Mouse (Mus musculus): Measurements from ENCODE around the gene Ddr2. TPM values are rescaled to one million over a fixed set of nuclear protein-coding genes. Genes with fewer than 3 reads are reported as not detected.
A peak's percentile ranks its signal among the peaks of the same experiment; 100 is the strongest.

The Ddr2 gene
- total and polyA plus RNA-seq, 2 experiments from 2014 or later, result 8.2 to 9.7 TPM

DNA sequence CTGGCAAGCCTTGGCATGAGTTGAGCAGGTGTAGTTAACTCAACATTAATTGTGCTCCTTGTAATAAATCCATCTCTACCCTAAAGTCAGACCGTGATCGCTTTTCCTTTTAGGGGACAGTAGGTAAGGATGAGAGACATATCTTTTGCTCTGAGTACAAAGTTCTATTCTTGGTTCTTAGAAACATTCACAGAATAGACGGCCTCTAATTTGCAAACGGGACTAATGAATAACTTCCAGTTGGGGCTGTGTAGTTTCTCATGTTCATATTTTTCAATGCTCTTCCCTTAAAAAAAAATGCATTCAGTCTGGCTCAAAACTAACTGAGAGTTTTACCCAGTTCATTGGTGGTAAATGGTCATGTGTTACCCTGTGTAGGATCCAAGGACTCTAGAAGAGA, 139.6 kb downstream of the Ddr2 start:
- ATAC-seq, result no peak
- no peak for DNase-seq
- no peak for TF ChIP-seq CTCF (IDR thresholded peaks at IDR 0.05; ENCODE audit: low read depth)
- H3K27ac ChIP-seq (ENCODE audit: low read depth, low read length), result no peak overlapping the region
- H3K9me3 ChIP-seq (ENCODE audit: low read length), result no peaks in the 10 kb centered on the region
- 93% methylated on average over 4 of the region's 4 CpGs for WGBS
- H3K4me3 ChIP-seq (ENCODE audit: low read depth, low read length), result no peak overlapping the region
- H3K27me3 ChIP-seq (ENCODE audit: insufficient read depth, low read length), result no peaks in the 10 kb centered on the region
- H3K4me2 ChIP-seq (ENCODE audit: low read depth), result no peak overlapping the region
- H3K9ac ChIP-seq, result no peak overlapping the region
- H3K36me3 ChIP-seq (ENCODE audit: insufficient read depth), result peaks cover 6% of the 10 kb centered on the region
- peaks cover 9% of the 10 kb centered on the region; the same call in 1 of the 2 replicates for H3K4me1 ChIP-seq (ENCODE audit: insufficient read depth)

DNA sequence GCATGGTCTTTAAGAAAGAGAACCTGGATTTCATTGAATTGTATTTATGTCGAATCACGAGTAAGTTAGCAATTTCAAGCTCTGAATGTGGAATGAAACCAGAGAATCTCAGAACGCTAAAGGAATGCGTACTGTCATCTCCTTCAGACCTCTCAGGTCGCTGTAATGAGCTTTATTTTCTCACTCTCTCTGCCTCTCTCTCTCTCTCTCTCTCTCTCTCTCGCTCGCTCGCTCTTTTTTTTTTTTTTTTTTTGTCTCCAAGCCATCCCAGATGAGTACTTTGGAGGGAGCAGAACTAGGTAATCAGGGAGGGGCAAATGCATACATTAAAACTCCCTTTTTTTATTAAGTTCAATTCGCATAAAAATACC, 141.1 kb downstream of the Ddr2 start:
- H3K4me2 ChIP-seq (ENCODE audit: low read depth), result peak overlapping the region; percentile 68
- peaks cover 9% of the 10 kb centered on the region; the same call in 1 of the 2 replicates for H3K4me1 ChIP-seq (ENCODE audit: insufficient read depth)
- WGBS, result under 1% methylated on average over 8 of the region's 9 CpGs
- ATAC-seq (peak; percentile 55), DNase-seq (no peak)
- peaks cover 20% of the 10 kb centered on the region for H3K36me3 ChIP-seq (ENCODE audit: insufficient read depth)
- no peaks in the 10 kb centered on the region for H3K9me3 ChIP-seq (ENCODE audit: low read length)
- H3K9ac ChIP-seq, result peak overlapping the region; percentile 54
- no peak for TF ChIP-seq CTCF (IDR thresholded peaks at IDR 0.05; ENCODE audit: low read depth)
- peak overlapping the region; percentile 62 for H3K4me3 ChIP-seq (ENCODE audit: low read depth, low read length)
- no peaks in the 10 kb centered on the region for H3K27me3 ChIP-seq (ENCODE audit: insufficient read depth, low read length)
- H3K27ac ChIP-seq (ENCODE audit: low read depth, low read length), result peak overlapping the region; percentile 66

DNA sequence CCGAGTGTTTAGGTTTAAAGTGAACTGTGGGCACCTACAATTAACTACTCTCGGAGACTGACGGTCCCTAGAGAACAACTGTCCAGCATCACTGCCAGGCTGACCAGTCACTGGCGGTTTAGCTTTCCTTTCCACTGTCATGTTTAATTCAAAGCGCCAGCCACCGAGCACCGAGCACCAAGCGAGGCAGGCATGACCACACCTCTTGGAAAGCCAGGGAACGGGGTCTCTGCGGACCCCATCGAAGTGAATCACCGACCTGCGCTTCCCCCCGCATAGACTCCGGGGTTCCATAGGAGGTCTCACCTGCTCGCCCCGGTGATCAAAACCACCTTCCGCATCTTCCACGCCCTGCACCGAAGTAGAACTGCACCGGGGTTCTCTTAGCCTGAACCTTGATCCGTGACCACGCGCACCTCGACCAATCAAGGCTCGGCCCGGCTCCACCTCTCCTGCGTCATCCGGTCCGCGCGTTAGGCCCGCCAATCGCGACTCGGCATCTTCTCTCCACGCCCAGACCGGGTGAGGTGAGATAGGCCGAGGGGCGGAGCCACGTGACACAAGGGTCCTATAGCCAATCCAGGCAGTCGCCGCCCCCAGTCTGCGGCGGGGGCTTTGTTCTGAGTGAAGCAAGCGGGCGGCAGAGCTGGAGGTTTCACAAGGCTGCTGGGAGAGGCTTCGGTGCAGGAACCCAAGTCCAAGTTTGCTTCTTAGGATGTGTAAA, 141.6 kb downstream of the Ddr2 start, which contains the start of gene Hsd17b7:
TSS of gene Hsd17b7 (minus strand) at position 450 of the 724 bp plus-strand sequence.
- no peaks in the 10 kb centered on the region for H3K27me3 ChIP-seq (ENCODE audit: insufficient read depth, low read length)
- H3K9ac ChIP-seq, result peak within 1 kb of the TSS; percentile 54

DNA sequence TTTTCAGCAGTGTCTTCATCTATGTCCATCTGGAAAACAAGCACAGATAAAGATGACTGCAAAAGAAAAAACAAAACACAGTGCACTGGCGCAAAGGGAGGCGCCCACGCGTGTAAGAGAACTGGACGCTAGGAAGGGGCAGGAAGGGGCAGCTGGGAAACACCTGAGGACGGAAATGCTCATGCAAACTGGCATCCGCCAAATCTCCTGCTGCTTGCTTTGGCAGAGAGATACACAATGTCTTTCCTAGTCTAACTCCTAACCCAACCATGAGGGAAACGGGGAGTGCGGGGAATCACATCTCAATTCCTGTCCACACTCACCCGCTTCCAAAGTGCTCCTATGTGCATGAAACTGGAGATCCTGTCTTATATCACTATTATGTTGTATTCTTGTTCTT, 157.5 kb downstream of the Ddr2 start:
- ATAC-seq, result no peak
- H3K36me3 ChIP-seq (ENCODE audit: insufficient read depth), result peaks cover 48% of the 10 kb centered on the region

More for the DNA sequence above, 141.6 kb downstream of the Ddr2 start, which contains the start of gene Hsd17b7:
- DNase-seq (peak; percentile 99), ATAC-seq (peak; percentile 100)
- no peaks in the 10 kb centered on the region for H3K9me3 ChIP-seq (ENCODE audit: low read length)
- H3K27ac ChIP-seq (ENCODE audit: low read depth, low read length), result peak within 1 kb of the TSS; percentile 66
- TF ChIP-seq CTCF (IDR thresholded peaks at IDR 0.05; ENCODE audit: low read depth), result no peak
- peaks cover 9% of the 10 kb centered on the region; the same call in 1 of the 2 replicates for H3K4me1 ChIP-seq (ENCODE audit: insufficient read depth)
- H3K4me2 ChIP-seq (ENCODE audit: low read depth), result peak within 1 kb of the TSS; percentile 68
- peak within 1 kb of the TSS; percentile 62 for H3K4me3 ChIP-seq (ENCODE audit: low read depth, low read length)
- H3K36me3 ChIP-seq (ENCODE audit: insufficient read depth), result peaks cover 24% of the 10 kb centered on the region
- 1% methylated on average over 48 of the region's 48 CpGs for WGBS

DNA sequence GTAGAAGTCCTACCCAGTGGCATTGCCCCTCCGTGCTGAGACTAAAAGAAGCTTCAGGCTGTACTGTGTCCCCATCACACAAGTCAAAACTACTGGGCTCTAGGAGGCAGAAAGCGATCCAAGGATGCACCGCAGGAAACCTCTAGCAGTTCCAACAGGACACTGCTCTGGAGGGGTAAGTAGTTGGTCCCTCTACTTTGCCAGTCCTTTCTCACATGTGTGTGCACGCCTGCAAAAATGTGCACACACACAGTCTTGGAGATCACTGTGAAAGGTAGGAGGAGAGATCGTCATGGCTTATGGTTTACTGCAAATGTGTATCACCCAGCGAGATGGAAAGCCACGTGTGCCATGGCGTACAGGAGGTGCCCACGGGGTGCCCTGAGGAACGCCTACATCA, 157.9 kb downstream of the Ddr2 start:
- Histone ChIP-seq H3K27ac (ENCODE audit: low read depth, low read length) (no peak overlapping the region), H3K9ac (no peak overlapping the region), H3K9me3 (ENCODE audit: low read length) (no peaks in the 10 kb centered on the region), H3K4me2 (ENCODE audit: low read depth) (no peak overlapping the region), H3K4me3 (ENCODE audit: low read depth, low read length) (no peak overlapping the region), H3K36me3 (ENCODE audit: insufficient read depth) (peaks cover 43% of the 10 kb centered on the region), H3K27me3 (ENCODE audit: insufficient read depth, low read length) (no peaks in the 10 kb centered on the region), H3K4me1 (ENCODE audit: insufficient read depth) (no peaks in the 10 kb centered on the region)
- ATAC-seq (no peak), DNase-seq (no peak)
- 97% methylated on average over 10 of the region's 10 CpGs for WGBS
- no peak for TF ChIP-seq CTCF (IDR thresholded peaks at IDR 0.05; ENCODE audit: low read depth)

More for the DNA sequence above, 157.5 kb downstream of the Ddr2 start:
- Histone ChIP-seq H3K9me3 (ENCODE audit: low read length) (no peaks in the 10 kb centered on the region), H3K9ac (no peak overlapping the region), H3K27ac (ENCODE audit: low read depth, low read length) (no peak overlapping the region), H3K27me3 (ENCODE audit: insufficient read depth, low read length) (no peaks in the 10 kb centered on the region), H3K4me3 (ENCODE audit: low read depth, low read length) (no peak overlapping the region), H3K4me2 (ENCODE audit: low read depth) (no peak overlapping the region), H3K4me1 (ENCODE audit: insufficient read depth) (no peaks in the 10 kb centered on the region)
- DNase-seq, result no peak
- WGBS, result 92% methylated on average over 10 of the region's 10 CpGs
- no peak for TF ChIP-seq CTCF (IDR thresholded peaks at IDR 0.05; ENCODE audit: low read depth)

DNA sequence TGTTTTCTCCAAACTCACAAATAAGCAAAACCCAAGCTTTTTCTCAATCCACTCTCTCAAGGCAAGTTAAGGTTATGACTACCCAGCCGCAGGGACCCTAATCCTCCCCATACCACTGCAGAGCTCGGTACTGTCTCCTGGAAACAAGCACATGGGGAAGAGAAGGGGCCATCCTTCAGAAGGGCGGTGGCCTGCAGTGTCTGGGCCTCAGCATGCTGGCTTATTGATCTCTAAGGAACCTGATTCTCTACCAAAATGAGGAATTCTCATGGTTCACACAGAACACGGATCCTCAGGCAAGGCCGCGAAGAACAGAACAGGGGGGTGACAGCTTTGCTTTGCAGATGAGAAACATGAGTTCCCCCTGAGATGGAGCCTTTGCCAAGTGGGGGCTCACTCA, 159.0 kb downstream of the Ddr2 start:
- H3K4me2 ChIP-seq (ENCODE audit: low read depth), result no peak overlapping the region
- DNase-seq (no peak), ATAC-seq (no peak)
- WGBS, result 96% methylated on average over 6 of the region's 6 CpGs
- no peaks in the 10 kb centered on the region for H3K9me3 ChIP-seq (ENCODE audit: low read length)
- no peaks in the 10 kb centered on the region for H3K4me1 ChIP-seq (ENCODE audit: insufficient read depth)
- H3K27me3 ChIP-seq (ENCODE audit: insufficient read depth, low read length), result no peaks in the 10 kb centered on the region
- peaks cover 37% of the 10 kb centered on the region for H3K36me3 ChIP-seq (ENCODE audit: insufficient read depth)
- no peak for TF ChIP-seq CTCF (IDR thresholded peaks at IDR 0.05; ENCODE audit: low read depth)
- no peak overlapping the region for H3K9ac ChIP-seq
- H3K27ac ChIP-seq (ENCODE audit: low read depth, low read length), result no peak overlapping the region
- no peak overlapping the region for H3K4me3 ChIP-seq (ENCODE audit: low read depth, low read length)

DNA sequence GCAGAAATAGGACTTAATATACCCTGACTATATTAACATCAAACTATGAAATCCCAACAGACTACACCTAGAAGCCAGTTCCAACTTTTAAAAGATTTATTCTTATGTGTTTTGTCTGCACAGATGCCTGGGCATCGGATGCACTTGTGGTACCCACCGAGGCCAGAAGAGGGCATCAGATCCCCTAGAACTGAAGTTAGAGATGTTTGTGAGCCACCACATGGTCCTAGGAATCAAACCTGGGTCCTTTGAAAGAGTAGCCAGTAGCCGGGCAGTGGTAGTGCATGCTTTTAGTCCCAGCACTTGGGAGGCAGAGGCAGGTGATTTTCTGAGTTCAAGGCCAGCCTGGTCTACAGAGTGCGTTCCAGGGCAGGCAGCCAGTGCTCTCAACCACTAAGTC, 159.9 kb downstream of the Ddr2 start:
- H3K9ac ChIP-seq, result no peak overlapping the region
- H3K4me1 ChIP-seq (ENCODE audit: insufficient read depth), result no peaks in the 10 kb centered on the region
- no peaks in the 10 kb centered on the region for H3K27me3 ChIP-seq (ENCODE audit: insufficient read depth, low read length)
- DNase-seq, result no peak
- H3K36me3 ChIP-seq (ENCODE audit: insufficient read depth), result peaks cover 28% of the 10 kb centered on the region
- ATAC-seq, result no peak
- no peaks in the 10 kb centered on the region for H3K9me3 ChIP-seq (ENCODE audit: low read length)
- no peak overlapping the region for H3K4me3 ChIP-seq (ENCODE audit: low read depth, low read length)
- WGBS, result 95% methylated on average over 4 of the region's 4 CpGs
- no peak overlapping the region for H3K4me2 ChIP-seq (ENCODE audit: low read depth)
- TF ChIP-seq CTCF (IDR thresholded peaks at IDR 0.05; ENCODE audit: low read depth), result peak; percentile 29; the same call in 1 of the 2 replicates
- no peak overlapping the region for H3K27ac ChIP-seq (ENCODE audit: low read depth, low read length)

Measured in forebrain, postnatal 0 days (tissue).